In genomic region chr17:28029308-28029707, GRCm38 (mm10) we compare ENCODE assay signal across 10 mouse cellular contexts. TPM values are rescaled to one million over a fixed set of nuclear protein-coding genes. Genes with fewer than 3 reads are reported as not detected.
DNase-seq lines count a peak whose midpoint lies in the region; ATAC-seq lines count a peak whose summit lies in the region.
"Had no signal": no experiment of that assay in that cellular context is flagged by ENCODE, and none has a peak within 500 bp of the region (broad histone marks: within the 10 kb centered on the region; RNA-seq: fewer than 3 reads in every experiment).

No protein-coding gene starts in this region.

- no peaks in the 10 kb centered on the region; the same call in 1 of the 2 replicates for H3K36me3 ChIP-seq in hindbrain, embryonic 13.5 days
- H3K36me3 ChIP-seq in hindbrain, embryonic 11.5 days (ENCODE audit: control insufficient read depth, insufficient read depth, low read length): no peaks in the 10 kb centered on the region
- H3K36me3 ChIP-seq in neural tube, embryonic 13.5 days: no peaks in the 10 kb centered on the region
- no peaks in the 10 kb centered on the region; the same call in 1 of the 2 replicates for H3K36me3 ChIP-seq in limb, embryonic 11.5 days (ENCODE audit: control insufficient read depth, insufficient read depth, low read length)
- H3K36me3 ChIP-seq in forebrain, embryonic 13.5 days (ENCODE audit: poor library complexity, severe bottlenecking): no peaks in the 10 kb centered on the region

- no peak overlapping the region for H3K4me2 ChIP-seq in hindbrain, embryonic 13.5 days
- no peak overlapping the region for H3K4me2 ChIP-seq in hindbrain, embryonic 11.5 days (replicated peaks; ENCODE audit: low read depth, low read length)
- H3K4me2 ChIP-seq in neural tube, embryonic 13.5 days: no peak overlapping the region
- H3K4me2 ChIP-seq in limb, embryonic 11.5 days (ENCODE audit: low read depth, severe bottlenecking): no peak overlapping the region
- no peak overlapping the region for H3K4me2 ChIP-seq in forebrain, embryonic 13.5 days
- H3K4me2 ChIP-seq: liver, embryonic 15.5 days had no signal

- 66% methylated on average over 2 of the region's 2 CpGs for WGBS in hindbrain, embryonic 13.5 days
- WGBS in hindbrain, embryonic 11.5 days: 63% methylated on average over 2 of the region's 2 CpGs
- 76% methylated on average over 2 of the region's 2 CpGs for WGBS in neural tube, embryonic 13.5 days
- WGBS in limb, embryonic 11.5 days: 60% methylated on average over 2 of the region's 2 CpGs
- WGBS in forebrain, embryonic 13.5 days: 52% methylated on average over 2 of the region's 2 CpGs

- H3K4me1 ChIP-seq in hindbrain, embryonic 13.5 days (replicated peaks): peaks cover 72% of the 10 kb centered on the region
- peaks cover 2% of the 10 kb centered on the region for H3K4me1 ChIP-seq in hindbrain, embryonic 11.5 days (replicated peaks; ENCODE audit: control insufficient read depth, insufficient read depth, low read length)
- peaks cover 89% of the 10 kb centered on the region for H3K4me1 ChIP-seq in neural tube, embryonic 13.5 days (replicated peaks)
- peaks cover 30% of the 10 kb centered on the region for H3K4me1 ChIP-seq in limb, embryonic 11.5 days (ENCODE audit: control insufficient read depth, insufficient read depth, low read length)
- peaks cover 72% of the 10 kb centered on the region for H3K4me1 ChIP-seq in forebrain, embryonic 13.5 days

- H3K27ac ChIP-seq in hindbrain, embryonic 13.5 days: peak overlapping the region; percentile 15; the same call in 1 of the 2 replicates
- no peak overlapping the region for H3K27ac ChIP-seq in hindbrain, embryonic 11.5 days (ENCODE audit: low read depth, low read length)
- H3K27ac ChIP-seq in neural tube, embryonic 13.5 days (replicated peaks): peak overlapping the region; percentile 52
- no peak overlapping the region for H3K27ac ChIP-seq in limb, embryonic 11.5 days (replicated peaks; ENCODE audit: low read depth, low read length)
- no peak overlapping the region for H3K27ac ChIP-seq in forebrain, embryonic 13.5 days
- H3K27ac ChIP-seq: liver, embryonic 15.5 days had no signal

- H3K27me3 ChIP-seq in hindbrain, embryonic 13.5 days: no peaks in the 10 kb centered on the region
- H3K27me3 ChIP-seq in hindbrain, embryonic 11.5 days (ENCODE audit: control insufficient read depth, insufficient read depth, low read length): no peaks in the 10 kb centered on the region
- no peaks in the 10 kb centered on the region for H3K27me3 ChIP-seq in neural tube, embryonic 13.5 days
- no peaks in the 10 kb centered on the region; the same call in 1 of the 2 replicates for H3K27me3 ChIP-seq in limb, embryonic 11.5 days (ENCODE audit: control insufficient read depth, insufficient read depth, low read length)
- no peaks in the 10 kb centered on the region for H3K27me3 ChIP-seq in forebrain, embryonic 13.5 days
- H3K27me3 ChIP-seq: liver, embryonic 15.5 days had no signal

- ATAC-seq in hindbrain, embryonic 13.5 days (ENCODE audit: low FRiP score): no peak
- no peak for ATAC-seq in hindbrain, embryonic 11.5 days (ENCODE audit: low FRiP score)
- no peak for ATAC-seq in neural tube, embryonic 13.5 days (ENCODE audit: low read depth)
- ATAC-seq in limb, embryonic 11.5 days (ENCODE audit: insufficient number of reproducible peaks, low FRiP score, low TSS enrichment, low read depth): no peak
- ATAC-seq in inflammation-experienced regulatory T-cells, adult 6 months: no peak
- ATAC-seq in forebrain, embryonic 13.5 days: no peak

- no peak for DNase-seq in hindbrain, embryonic 11.5 days (ENCODE audit: low spot score)
- no peak for DNase-seq in neural tube, embryonic 10.5 days (ENCODE audit: extremely low spot score, low spot score)
- peak; percentile 34 for DNase-seq in limb, embryonic 11.5 days (ENCODE audit: low spot score)
- no peak for DNase-seq in ovary, postnatal 10 days (ENCODE audit: low spot score)

- H3K4me3 ChIP-seq in hindbrain, embryonic 13.5 days: no peak overlapping the region
- no peak overlapping the region for H3K4me3 ChIP-seq in hindbrain, embryonic 11.5 days (ENCODE audit: low read depth, low read length)
- H3K4me3 ChIP-seq in neural tube, embryonic 13.5 days: no peak overlapping the region
- H3K4me3 ChIP-seq in limb, embryonic 11.5 days (ENCODE audit: low read depth, low read length): no peak overlapping the region
- no peak overlapping the region for H3K4me3 ChIP-seq in forebrain, embryonic 13.5 days
- H3K4me3 ChIP-seq: liver, embryonic 15.5 days had no signal

- H3K9ac ChIP-seq in hindbrain, embryonic 13.5 days: no peak overlapping the region
- no peak overlapping the region for H3K9ac ChIP-seq in hindbrain, embryonic 11.5 days (ENCODE audit: low read depth, low read length)
- no peak overlapping the region for H3K9ac ChIP-seq in neural tube, embryonic 13.5 days
- H3K9ac ChIP-seq in limb, embryonic 11.5 days (ENCODE audit: low read length): 0 out of 2 replicates have a peak overlapping the region, but pooled peaks have one; percentile 7
- no peak overlapping the region for H3K9ac ChIP-seq in forebrain, embryonic 13.5 days
- H3K9ac ChIP-seq: liver, embryonic 15.5 days had no signal

- no peaks in the 10 kb centered on the region for H3K9me3 ChIP-seq in hindbrain, embryonic 13.5 days
- H3K9me3 ChIP-seq in hindbrain, embryonic 11.5 days (ENCODE audit: control insufficient read depth, low read length): no peaks in the 10 kb centered on the region
- H3K9me3 ChIP-seq in neural tube, embryonic 13.5 days: no peaks in the 10 kb centered on the region
- H3K9me3 ChIP-seq in limb, embryonic 11.5 days (ENCODE audit: control insufficient read depth, low read length): no peaks in the 10 kb centered on the region
- H3K9me3 ChIP-seq in forebrain, embryonic 13.5 days (replicated peaks): no peaks in the 10 kb centered on the region
- H3K9me3 ChIP-seq: G1E; liver, embryonic 15.5 days had no signal

RNA-seq across cellular contexts. Expression of gene Tcp11, which starts 51.1 kb away (rescaled TPM):
- 1.4 and 1.7 TPM in 2 replicates for polyA plus RNA-seq in hindbrain, embryonic 13.5 days (2015; fragmentation: Nextera tagmentation; extraction: Ambion mirVana)
- polyA plus RNA-seq in hindbrain, embryonic 11.5 days (2014; fragmentation: Nextera tagmentation; extraction: Ambion mirVana): 0.99 and 1.3 TPM in 2 replicates
- polyA plus RNA-seq in neural tube, embryonic 13.5 days (2015; fragmentation: Nextera tagmentation; extraction: Ambion mirVana): 1.5 and 2.5 TPM in 2 replicates
- polyA plus RNA-seq in limb, embryonic 11.5 days (2014; fragmentation: Nextera tagmentation; extraction: Ambion mirVana): 0.43 and 1.1 TPM in 2 replicates
- 1 to 10 TPM; 1.8 to 1.9 (median 1.8) TPM for polyA plus RNA-seq in inflammation-experienced regulatory T-cells, adult 6 months (2017; shearing (Covaris generic))
- polyA plus RNA-seq in forebrain, embryonic 13.5 days (2015; fragmentation: Nextera tagmentation; extraction: Ambion mirVana): 1.4 TPM in 2 replicates
- polyA plus RNA-seq: G1E had no signal

Comparison
In these comparisons a context has a peak if more than half of its experiments do, and no peak if none do; other contexts are left out.
1. H3K27ac ChIP-seq: peak in hindbrain, embryonic 13.5 days (single experiment) and neural tube, embryonic 13.5 days (single experiment); none in hindbrain, embryonic 11.5 days (single experiment), limb, embryonic 11.5 days (single experiment) and forebrain, embryonic 13.5 days (single experiment).